Mouse (Mus musculus): ENCODE results near the gene Slc12a8.

Gene Slc12a8

GRCm38 (mm10) chr16:33583881-33584454 is 66.8 kb downstream of the Slc12a8 start:
- no peak for DNase-seq (ENCODE audit: low read depth)

- no peak for DNase-seq (ENCODE audit: low read depth)
These were observed 67.4 kb downstream of the Slc12a8 start for GRCm38 (mm10) chr16:33584455-33585082.

- no peak for DNase-seq (ENCODE audit: low read depth)
These were observed 67.9 kb downstream of the Slc12a8 start for GRCm38 (mm10) chr16:33585083-33585460.

DNA sequence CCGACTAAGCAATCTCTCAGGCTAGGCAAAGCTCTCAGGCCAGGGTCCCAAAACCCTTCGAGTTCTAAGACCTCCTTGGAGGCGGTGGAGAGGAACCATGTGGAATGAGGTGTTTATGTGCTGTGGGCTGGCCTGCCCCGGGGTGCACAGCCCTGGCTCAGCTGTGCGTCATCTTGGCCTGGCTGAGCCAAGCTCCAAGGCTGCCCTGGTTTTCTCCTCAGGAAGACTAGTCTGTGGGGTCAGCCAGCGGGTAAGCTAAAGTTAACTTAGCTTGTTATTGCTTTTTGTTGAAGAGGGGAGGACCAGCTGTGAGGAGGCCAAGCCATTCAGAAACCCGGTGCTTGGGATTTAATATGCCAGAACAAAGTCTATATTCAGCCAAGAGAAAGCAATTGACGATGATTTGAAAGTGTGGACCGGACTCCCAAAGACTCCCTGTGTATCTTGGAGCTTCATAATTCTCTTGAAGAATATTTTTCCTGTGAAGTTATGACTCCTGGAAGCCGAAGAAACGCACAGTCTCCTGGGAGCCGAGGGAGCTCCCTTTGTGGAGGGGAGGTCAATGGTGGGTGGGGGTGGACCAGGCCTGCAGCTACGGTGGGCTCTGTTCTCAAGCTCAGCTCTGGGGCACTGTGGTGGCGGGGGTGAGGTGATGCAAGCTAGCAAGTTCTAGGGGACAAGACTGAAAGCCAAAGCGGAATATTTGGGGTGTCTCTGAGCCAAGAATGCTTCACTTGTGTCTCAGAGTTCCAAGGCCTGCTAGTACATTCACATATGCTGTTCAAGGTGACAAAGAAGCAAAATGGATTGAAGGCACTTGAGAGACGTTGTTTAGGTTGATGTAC is 70.4 kb downstream of the Slc12a8 start:
- DNase-seq (ENCODE audit: low read depth): no peak

DNA sequence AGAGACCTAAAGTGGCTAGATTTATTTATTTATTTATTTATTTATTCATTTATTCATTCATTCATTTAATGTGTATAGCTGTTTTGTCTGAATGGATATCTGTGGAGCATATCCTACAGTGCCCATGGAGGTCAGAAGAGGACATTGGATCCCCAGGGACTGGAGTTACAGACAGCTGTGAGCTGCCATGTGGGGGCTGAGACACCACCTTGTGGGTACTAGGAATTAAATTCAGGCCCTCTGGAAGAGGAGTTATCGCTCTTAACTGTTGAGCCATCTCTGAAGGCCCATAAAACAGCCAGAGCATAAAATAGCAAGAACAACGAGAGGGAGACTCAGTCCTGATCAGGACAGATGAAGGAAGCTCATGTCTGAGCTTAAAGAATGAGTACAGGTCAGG is 71.7 kb downstream of the Slc12a8 start:
- no peak for DNase-seq (ENCODE audit: low read depth)

DNA sequence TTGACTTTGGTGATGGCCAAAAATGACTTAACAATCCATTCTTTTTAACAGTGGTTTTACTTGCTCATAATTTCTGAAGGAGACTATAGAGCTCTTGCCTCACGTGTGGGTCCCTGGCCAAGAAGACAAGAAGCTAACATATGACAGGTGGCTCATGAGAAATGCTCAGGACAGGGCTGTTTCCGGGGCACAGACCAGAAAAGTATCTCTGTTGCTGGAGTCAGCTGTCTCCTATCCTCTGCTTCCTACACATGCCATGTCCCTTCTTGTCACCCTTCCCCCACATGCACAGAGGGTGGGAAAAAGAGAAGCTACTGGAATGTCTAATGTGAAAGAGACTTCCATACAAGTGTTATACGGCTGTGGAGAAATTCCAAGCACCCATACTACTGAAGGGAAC is 73.3 kb downstream of the Slc12a8 start:
- no peak for DNase-seq (ENCODE audit: low read depth)

GRCm38 (mm10) chr16:33591390-33592067 is 74.4 kb downstream of the Slc12a8 start:
- no peak for DNase-seq (ENCODE audit: low read depth)

- no peak for DNase-seq (ENCODE audit: low read depth)
These were observed 75.2 kb downstream of the Slc12a8 start for GRCm38 (mm10) chr16:33592286-33592685.

GRCm38 (mm10) chr16:33593467-33593866 is 76.3 kb downstream of the Slc12a8 start:
- no peak for DNase-seq (ENCODE audit: low read depth)

- no peak for DNase-seq (ENCODE audit: low read depth)
These were observed 77.1 kb downstream of the Slc12a8 start for GRCm38 (mm10) chr16:33594037-33594771.

- no peak for DNase-seq (ENCODE audit: low read depth)
These were observed 78.2 kb downstream of the Slc12a8 start for GRCm38 (mm10) chr16:33595235-33595769.

GRCm38 (mm10) chr16:33596213-33596612 is 79.1 kb downstream of the Slc12a8 start:
- DNase-seq (ENCODE audit: low read depth): no peak

DNA sequence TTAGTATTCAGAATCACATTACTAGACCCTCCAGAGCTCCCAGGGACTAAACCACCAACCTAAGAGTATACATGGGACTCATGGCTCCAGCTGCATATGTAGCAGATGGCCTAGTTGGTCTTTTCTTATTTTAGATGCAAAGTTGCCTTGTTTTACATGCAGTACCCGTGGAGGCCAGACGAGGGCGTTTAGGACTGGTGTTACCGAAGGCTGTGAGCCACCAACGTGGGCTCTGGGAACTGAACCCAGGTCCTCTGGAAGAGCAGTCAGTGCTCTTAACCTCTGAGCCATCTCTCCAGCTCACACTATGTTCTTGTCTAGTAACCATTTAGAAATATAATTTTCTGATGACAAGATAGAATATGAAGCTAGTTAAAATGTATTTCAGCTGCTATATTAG is 83.1 kb downstream of the Slc12a8 start:
- peak; percentile 37 for DNase-seq (ENCODE audit: low read depth)

DNA sequence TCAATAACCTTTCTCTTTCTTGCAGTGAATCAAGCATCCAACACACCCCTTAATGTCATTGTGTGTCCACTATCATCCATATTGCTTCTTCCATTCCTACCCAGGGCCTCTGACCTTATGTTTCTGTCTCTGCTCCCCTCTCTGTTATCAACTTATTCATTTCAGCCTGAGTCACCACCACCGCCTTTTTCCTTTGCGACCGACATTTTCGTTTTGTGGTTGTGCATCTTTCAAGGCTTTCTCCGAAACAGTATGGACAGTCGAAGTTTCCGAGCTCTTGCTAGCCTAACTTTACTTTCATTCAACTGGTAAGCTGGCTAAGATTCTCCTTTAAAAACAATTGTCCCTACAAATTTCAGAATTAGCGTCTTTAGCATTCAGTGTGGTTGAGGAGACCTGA is 84.2 kb downstream of the Slc12a8 start:
- no peak for DNase-seq (ENCODE audit: low read depth)

- DNase-seq (ENCODE audit: low read depth): no peak
These were observed 88.8 kb downstream of the Slc12a8 start for GRCm38 (mm10) chr16:33605647-33606596.

DNA sequence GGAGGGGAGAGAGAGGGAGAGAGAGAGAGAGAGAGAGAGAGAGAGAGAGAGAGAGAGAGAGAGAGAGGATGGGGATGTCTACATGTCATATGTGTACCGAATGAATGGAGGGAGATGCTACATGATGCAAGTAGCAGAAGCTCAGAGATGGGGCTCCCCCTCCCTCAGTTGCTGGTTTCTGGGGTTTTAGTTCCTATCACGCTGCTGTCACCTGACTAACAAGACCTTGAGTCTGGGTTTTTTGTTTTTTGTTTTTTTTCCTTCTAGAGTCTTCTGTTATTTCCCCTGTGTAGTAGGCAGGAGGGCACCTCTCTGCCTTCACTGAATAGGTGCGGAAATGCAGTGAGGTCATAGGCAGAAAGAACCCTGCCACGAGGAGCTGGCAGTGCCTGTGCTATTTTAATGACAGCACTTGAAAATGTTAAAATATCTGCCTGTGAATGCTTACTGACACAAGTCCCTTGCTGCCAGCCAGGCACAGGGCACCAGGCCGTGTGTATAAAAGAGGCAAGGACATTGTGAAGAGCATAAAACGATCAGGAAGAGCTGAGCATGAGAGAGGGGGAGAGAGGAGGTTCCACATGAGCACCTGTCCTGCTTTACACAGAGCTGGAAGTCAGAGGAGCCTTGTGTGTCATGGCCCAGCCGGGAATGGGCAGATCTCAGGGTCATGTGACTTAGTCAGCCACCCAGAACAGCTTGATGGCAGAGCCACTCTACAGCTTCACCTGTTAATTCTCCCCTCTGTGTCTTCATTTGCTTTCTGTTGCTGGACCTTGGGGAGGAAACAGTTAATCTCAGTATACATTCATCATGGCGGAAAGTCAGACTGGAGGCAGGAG is 89.8 kb downstream of the Slc12a8 start:
- no peak for DNase-seq (ENCODE audit: low read depth)

DNA sequence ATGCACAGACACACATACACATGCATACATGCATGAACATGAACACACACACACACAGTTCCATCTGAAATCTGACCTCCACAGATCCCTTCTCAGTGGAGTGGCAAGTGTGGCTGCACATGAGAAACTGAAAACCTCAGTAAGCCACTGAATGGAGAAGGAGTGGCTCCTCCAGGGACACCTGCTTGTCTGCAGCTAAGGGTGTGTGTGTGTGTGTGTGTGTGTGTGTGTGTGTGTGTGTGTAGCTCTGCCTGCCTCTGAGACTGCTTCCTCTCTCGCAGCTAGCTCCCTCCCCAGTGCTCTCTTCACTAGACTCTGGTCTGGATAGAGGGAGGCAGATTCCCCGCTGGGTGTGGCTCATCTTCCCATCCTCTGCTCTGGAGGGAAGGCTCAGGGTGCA is 92.4 kb downstream of the Slc12a8 start:
- DNase-seq (ENCODE audit: low read depth): no peak

- DNase-seq (ENCODE audit: low read depth): no peak
These were observed 93.3 kb downstream of the Slc12a8 start for GRCm38 (mm10) chr16:33610466-33610865.

- DNase-seq (ENCODE audit: low read depth): no peak
These were observed 94.2 kb downstream of the Slc12a8 start for GRCm38 (mm10) chr16:33611291-33611690.

All from c-Kit-positive CD71-positive TER-119-negative erythroid progenitor cells, embryonic 14.5 days (primary cell).